Mouse (Mus musculus) bone marrow, adult 2 months (tissue): ENCODE measurements around the gene Pagr1a.
A peak's percentile ranks its signal among the peaks of the same experiment; 100 is the strongest.

Experiments
- CTCF ChIP-seq: fragments of 200-500 bp; IDR thresholded peaks from 2 replicates; pipeline ENCODE4 v1.5.1; 2011; ENCODE audit warnings: low read length, control low read depth; ENCODE audit not compliant: control insufficient read depth, insufficient read depth
- POLR2A ChIP-seq: fragments of 200-500 bp; IDR thresholded peaks from 2 replicates; pipeline ENCODE4 v1.6.1; 2011; ENCODE audit warnings: low read depth, mild to moderate bottlenecking, control low read depth, low read length, borderline replicate concordance; ENCODE audit not compliant: control insufficient read depth

DNA sequence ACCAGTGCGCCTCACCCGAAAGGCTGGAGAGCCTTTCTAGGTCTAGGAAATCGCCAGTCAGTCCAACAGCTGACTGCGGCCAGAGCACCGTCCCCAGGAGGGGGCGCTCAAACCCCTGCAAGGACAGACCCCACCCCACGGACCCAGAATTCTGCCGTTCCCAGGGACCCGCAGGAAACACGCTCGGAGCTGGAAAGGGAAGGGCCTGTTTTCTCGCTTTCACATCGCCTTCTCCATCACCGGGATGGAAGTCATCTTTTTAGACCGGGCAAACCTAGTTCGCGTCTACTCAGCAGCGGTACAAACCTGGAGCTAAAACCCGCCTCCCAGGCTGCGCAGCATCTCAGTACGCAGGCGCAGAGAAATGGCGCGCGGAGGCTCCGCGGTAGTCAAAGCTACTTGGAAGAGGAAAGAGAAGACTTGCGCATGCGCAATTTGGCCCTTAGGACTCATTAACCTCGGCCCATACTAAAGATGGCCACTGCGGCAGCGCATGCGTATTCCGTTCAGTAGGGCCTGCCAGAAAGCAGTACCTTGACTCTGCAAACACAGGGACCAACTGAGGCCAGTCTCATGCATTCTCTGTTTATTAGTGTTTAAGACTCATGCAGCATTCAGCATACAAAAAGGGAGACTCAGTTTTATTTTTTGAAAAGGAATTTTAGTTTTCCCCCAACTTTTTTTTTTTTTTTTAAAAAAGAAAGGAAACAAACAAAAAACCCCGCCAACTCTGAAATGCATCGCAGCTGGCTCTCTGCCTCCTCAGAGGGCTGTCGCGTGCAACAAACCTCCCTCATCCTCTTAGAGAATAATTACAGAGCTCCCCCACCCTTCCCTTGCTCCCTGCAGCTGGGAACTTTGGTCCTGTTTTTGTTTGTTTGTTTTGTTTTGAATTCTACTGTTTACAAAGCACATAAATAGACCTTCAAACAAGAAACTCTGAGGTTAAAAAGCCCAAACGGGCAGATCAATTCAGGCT, at the start of gene Pagr1a:
- TF ChIP-seq CTCF = peak; percentile 76
- peak; percentile 59; the same call in 1 of the 2 replicates for TF ChIP-seq POLR2A
